19 mouse cellular contexts compared by ENCODE assay signal in the genomic region with DNA sequence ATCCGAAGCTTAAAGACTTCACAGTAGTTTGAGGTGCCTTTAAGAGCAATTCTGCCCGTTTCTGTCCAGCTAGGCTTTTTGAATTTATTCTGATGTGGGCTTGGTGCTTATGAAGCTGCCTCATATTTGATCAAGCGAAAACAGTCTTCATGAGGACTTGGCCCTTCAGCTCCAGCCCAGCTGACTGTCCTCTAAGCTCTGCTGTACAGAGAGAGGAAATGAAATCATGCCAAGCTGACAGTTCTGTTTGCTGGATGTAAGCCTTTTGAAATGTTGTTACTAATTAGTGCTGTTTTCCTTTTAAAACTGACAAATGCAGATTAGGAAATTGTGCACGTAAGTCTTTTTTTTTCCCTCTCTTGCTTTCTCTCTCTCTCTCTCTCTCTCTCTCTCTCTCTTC.
DNase-seq lines count a peak whose midpoint lies in the region; ATAC-seq lines count a peak whose summit lies in the region.
"Had no signal": no experiment of that assay in that cellular context is flagged by ENCODE, and none has a peak within 500 bp of the region (broad histone marks: within the 10 kb centered on the region; RNA-seq: fewer than 3 reads in every experiment).

No protein-coding gene starts in this region.

- H3K4me1 ChIP-seq in heart, embryonic 12.5 days (replicated peaks): no peaks in the 10 kb centered on the region
- H3K4me1 ChIP-seq: hindbrain, embryonic 12.5 days; midbrain, embryonic 12.5 days; stomach, embryonic 15.5 days had no signal

- 78% methylated on average over 4 of the region's 4 CpGs for WGBS in heart, embryonic 12.5 days

- no peak overlapping the region for H3K27ac ChIP-seq in heart, embryonic 12.5 days (ENCODE audit: poor library complexity, severe bottlenecking)
- H3K27ac ChIP-seq: hindbrain, embryonic 12.5 days; limb, embryonic 15.5 days; lung, embryonic 15.5 days; midbrain, embryonic 12.5 days; stomach, embryonic 15.5 days had no signal

- H3K4me3 ChIP-seq in heart, embryonic 12.5 days: no peak overlapping the region
- H3K4me3 ChIP-seq: hindbrain, embryonic 12.5 days; limb, embryonic 15.5 days; lung, embryonic 15.5 days; midbrain, embryonic 12.5 days; stomach, embryonic 15.5 days had no signal

- no peak overlapping the region for H3K9ac ChIP-seq in heart, embryonic 12.5 days
- H3K9ac ChIP-seq: hindbrain, embryonic 12.5 days; limb, embryonic 15.5 days; lung, embryonic 15.5 days; midbrain, embryonic 12.5 days; stomach, embryonic 15.5 days had no signal

- no peak for ATAC-seq in heart, embryonic 12.5 days (ENCODE audit: insufficient number of reproducible peaks, low FRiP score)

- no peak overlapping the region for H3K4me2 ChIP-seq in heart, embryonic 12.5 days
- H3K4me2 ChIP-seq: hindbrain, embryonic 12.5 days; limb, embryonic 15.5 days; lung, embryonic 15.5 days; midbrain, embryonic 12.5 days; stomach, embryonic 15.5 days had no signal

- intact Hi-C loops in heart, postnatal 10 days (cut with DNase I): no loop called here

- peaks cover 28% of the 10 kb centered on the region for H3K36me3 ChIP-seq in heart, embryonic 12.5 days
- H3K36me3 ChIP-seq: hindbrain, embryonic 12.5 days; lung, embryonic 15.5 days; midbrain, embryonic 12.5 days; stomach, embryonic 15.5 days had no signal

- DNase-seq in cerebellum, postnatal 10 days: peak; percentile 9 to 19
- DNase-seq in cerebellum, postnatal 14 days: no peak
- DNase-seq in heart, postnatal 10 days: peak; percentile 41 to 46
- DNase-seq in kidney, postnatal 4 days: peak; percentile 40 to 53
- DNase-seq in kidney, adult 8-10 months: no peak
- peak; percentile 21 for DNase-seq in brain, adult 2 months (ENCODE audit: low read depth, low spot score)
- DNase-seq in adrenal gland, adult 8-10 months: no peak
- DNase-seq: adrenal gland, postnatal 25 days; cerebellum, adult 9-11 months; gastrocnemius, postnatal 36 days; spleen, adult 18-20 months; thymus, postnatal 14 days had no signal

- H3K9me3 ChIP-seq in heart, embryonic 12.5 days (replicated peaks): no peaks in the 10 kb centered on the region
- H3K9me3 ChIP-seq: hindbrain, embryonic 12.5 days; limb, embryonic 15.5 days; lung, embryonic 15.5 days; midbrain, embryonic 12.5 days; stomach, embryonic 15.5 days had no signal

- no peaks in the 10 kb centered on the region for H3K27me3 ChIP-seq in heart, embryonic 12.5 days (replicated peaks)
- H3K27me3 ChIP-seq: CH12.LX; hindbrain, embryonic 12.5 days; limb, embryonic 15.5 days; lung, embryonic 15.5 days; midbrain, embryonic 12.5 days; stomach, embryonic 15.5 days had no signal

Comparison
In these comparisons a context has a peak if more than half of its experiments do, and no peak if none do; other contexts are left out.
1. DNase-seq: peak in cerebellum, postnatal 10 days (2 of 2), heart, postnatal 10 days (2 of 2), kidney, postnatal 4 days (2 of 2) and brain, adult 2 months (single experiment); none in cerebellum, postnatal 14 days (0 of 2), kidney, adult 8-10 months (0 of 2) and adrenal gland, adult 8-10 months (single experiment).